12 mouse cellular contexts compared by ENCODE assay signal in genomic region chr13:48650615-48651014, GRCm38 (mm10). TPM values are rescaled to one million over a fixed set of nuclear protein-coding genes. Genes with fewer than 3 reads are reported as not detected.
DNase-seq lines count a peak whose midpoint lies in the region; ATAC-seq and TF ChIP-seq lines count a peak whose summit lies in the region.
"Had no signal": no experiment of that assay in that cellular context is flagged by ENCODE, and none has a peak within 500 bp of the region (broad histone marks: within the 10 kb centered on the region; RNA-seq: fewer than 3 reads in every experiment).

No protein-coding gene starts in this region.

- no peak overlapping the region for H3K4me3 ChIP-seq in heart, postnatal 0 days (ENCODE audit: low read depth, low read length)
- H3K4me3 ChIP-seq in liver, embryonic 15.5 days (replicated peaks): no peak overlapping the region
- no peak overlapping the region for H3K4me3 ChIP-seq in heart, embryonic 10.5 days
- H3K4me3 ChIP-seq: embryonic facial prominence, embryonic 15.5 days; heart, embryonic 15.5 days; midbrain, embryonic 12.5 days had no signal

- no peaks in the 10 kb centered on the region for H3K4me1 ChIP-seq in heart, postnatal 0 days (ENCODE audit: control insufficient read depth, insufficient read depth)
- peaks cover 17% of the 10 kb centered on the region; the same call in 1 of the 2 replicates for H3K4me1 ChIP-seq in liver, embryonic 15.5 days (replicated peaks)
- peaks cover 3% of the 10 kb centered on the region; the same call in 1 of the 2 replicates for H3K4me1 ChIP-seq in heart, embryonic 10.5 days
- H3K4me1 ChIP-seq: embryonic facial prominence, embryonic 15.5 days; heart, embryonic 15.5 days; midbrain, embryonic 12.5 days had no signal

- ATAC-seq in heart, postnatal 0 days (ENCODE audit: insufficient read depth, low read depth): no peak
- ATAC-seq in liver, embryonic 15.5 days (ENCODE audit: insufficient read depth): no peak

- H3K36me3 ChIP-seq in heart, postnatal 0 days (replicated peaks; ENCODE audit: control insufficient read depth, insufficient read depth, low read length): no peaks in the 10 kb centered on the region
- no peaks in the 10 kb centered on the region for H3K36me3 ChIP-seq in liver, embryonic 15.5 days (replicated peaks)
- H3K36me3 ChIP-seq in heart, embryonic 10.5 days: no peaks in the 10 kb centered on the region
- H3K36me3 ChIP-seq: embryonic facial prominence, embryonic 15.5 days; heart, embryonic 15.5 days; midbrain, embryonic 12.5 days had no signal

- TF ChIP-seq CTCF in heart, postnatal 0 days (IDR thresholded peaks at IDR 0.05; ENCODE audit: low read depth): peak; percentile 61

- no peak for TF ChIP-seq EP300 in heart, postnatal 0 days (IDR thresholded peaks at IDR 0.05; ENCODE audit: low read depth)

- 0% methylated on average over 1 of the region's 1 CpGs for WGBS in heart, postnatal 0 days
- WGBS in liver, embryonic 15.5 days (ENCODE audit: insufficient replicate concordance): 0% methylated on average over 1 of the region's 1 CpGs
- 0% methylated on average over 1 of the region's 1 CpGs for WGBS in heart, embryonic 10.5 days

- H3K9me3 ChIP-seq in heart, postnatal 0 days (replicated peaks; ENCODE audit: control insufficient read depth, low read length): no peaks in the 10 kb centered on the region
- no peaks in the 10 kb centered on the region for H3K9me3 ChIP-seq in liver, embryonic 15.5 days (replicated peaks)
- no peaks in the 10 kb centered on the region for H3K9me3 ChIP-seq in heart, embryonic 10.5 days
- H3K9me3 ChIP-seq: embryonic facial prominence, embryonic 15.5 days; heart, embryonic 15.5 days; midbrain, embryonic 12.5 days had no signal

- DNase-seq in heart, postnatal 0 days (ENCODE audit: low spot score): no peak
- no peak for DNase-seq in heart, postnatal 4 days
- DNase-seq in CD4-positive helper T cell, adult 2 months (ENCODE audit: low read depth, low spot score): peak; percentile 20
- DNase-seq in c-Kit-positive CD71-negative TER-119-negative erythroid progenitor cells, embryonic 14.5 days (ENCODE audit: low read depth): peak; percentile 45
- DNase-seq in heart, embryonic 10.5 days (ENCODE audit: low spot score): no peak
- DNase-seq in testis, postnatal 14 days (ENCODE audit: low spot score): no peak
- DNase-seq in gastrocnemius, postnatal 4 days (ENCODE audit: low spot score in 2 of 2): no peak

- H3K27ac ChIP-seq in heart, postnatal 0 days (ENCODE audit: low read depth): no peak overlapping the region
- peak overlapping the region; percentile 48; the same call in 1 of the 2 replicates for H3K27ac ChIP-seq in liver, embryonic 15.5 days (replicated peaks)
- no peak overlapping the region for H3K27ac ChIP-seq in heart, embryonic 10.5 days
- H3K27ac ChIP-seq: embryonic facial prominence, embryonic 15.5 days; heart, embryonic 15.5 days; midbrain, embryonic 12.5 days had no signal

- peaks cover 26% of the 10 kb centered on the region for H3K27me3 ChIP-seq in heart, postnatal 0 days (ENCODE audit: control insufficient read depth, insufficient read depth, low read length)
- peaks cover 35% of the 10 kb centered on the region for H3K27me3 ChIP-seq in liver, embryonic 15.5 days
- H3K27me3 ChIP-seq in heart, embryonic 10.5 days (ENCODE audit: insufficient read depth, poor library complexity, severe bottlenecking): peaks cover 39% of the 10 kb centered on the region

- H3K9ac ChIP-seq in heart, postnatal 0 days (replicated peaks; ENCODE audit: low read depth, low read length): no peak overlapping the region
- no peak overlapping the region for H3K9ac ChIP-seq in liver, embryonic 15.5 days
- H3K9ac ChIP-seq: embryonic facial prominence, embryonic 15.5 days; heart, embryonic 15.5 days; midbrain, embryonic 12.5 days had no signal

- H3K4me2 ChIP-seq in heart, postnatal 0 days (ENCODE audit: low read depth, low read length): no peak overlapping the region
- H3K4me2 ChIP-seq in liver, embryonic 15.5 days: no peak overlapping the region
- H3K4me2 ChIP-seq: embryonic facial prominence, embryonic 15.5 days; heart, embryonic 15.5 days; midbrain, embryonic 12.5 days had no signal

RNA-seq across cellular contexts. Expression of gene Barx1, which starts 12.2 kb away (rescaled TPM):
- total RNA-seq in heart, postnatal 0 days (2014; rRNA removed; ENCODE audit: low replicate concordance): not detected in 2 replicates
- 0.08 TPM in 1 of 2 replicates, not detected in the other for polyA plus RNA-seq in heart, postnatal 0 days (2015; fragmentation: Nextera tagmentation; extraction: Ambion mirVana)
- not detected for total RNA-seq in heart, postnatal 4 days (2021)
- 0.37 and 0.46 TPM in 2 replicates for polyA plus RNA-seq in liver, embryonic 15.5 days (2015; fragmentation: Nextera tagmentation; extraction: Ambion mirVana)
- 2.6 and 11.7 TPM in 2 replicates for polyA plus RNA-seq in heart, embryonic 10.5 days (2016; fragmentation: Nextera tagmentation; extraction: Ambion mirVana)
- total RNA-seq in gastrocnemius, postnatal 4 days (2021): not detected
- total RNA-seq: layer of hippocampus, postnatal 10 days had no signal

RNA-seq across cellular contexts. Expression of gene Ptpdc1, which starts 25.2 kb away (rescaled TPM):
- 5.6 and 5.7 TPM in 2 replicates for total RNA-seq in heart, postnatal 0 days (2014; rRNA removed; ENCODE audit: low replicate concordance)
- 3.1 and 3.5 TPM in 2 replicates for polyA plus RNA-seq in heart, postnatal 0 days (2015; fragmentation: Nextera tagmentation; extraction: Ambion mirVana)
- 1 to 10 TPM; 8.2 to 8.9 TPM for total RNA-seq in heart, postnatal 4 days (2021)
- 0.40 and 0.47 TPM in 2 replicates for polyA plus RNA-seq in liver, embryonic 15.5 days (2015; fragmentation: Nextera tagmentation; extraction: Ambion mirVana)
- 5.1 and 7.0 TPM in 2 replicates for polyA plus RNA-seq in heart, embryonic 10.5 days (2016; fragmentation: Nextera tagmentation; extraction: Ambion mirVana)
- total RNA-seq in gastrocnemius, postnatal 4 days (2021): 10 to 100 TPM; 12.6 to 14.6 TPM

Comparison
In these comparisons a context has a peak if more than half of its experiments do, and no peak if none do; other contexts are left out.
1. DNase-seq: peak in CD4-positive helper T cell, adult 2 months (single experiment) and c-Kit-positive CD71-negative TER-119-negative erythroid progenitor cells, embryonic 14.5 days (single experiment); none in heart, postnatal 0 days (single experiment), heart, postnatal 4 days (single experiment), heart, embryonic 10.5 days (single experiment), testis, postnatal 14 days (single experiment) and gastrocnemius, postnatal 4 days (0 of 2).